Mouse (Mus musculus) MEL (cell line): ENCODE results near the gene Riok1. TPM values are rescaled to one million over a fixed set of nuclear protein-coding genes. Genes with fewer than 3 reads are reported as not detected.

Experiments used
- DNase-seq: peaks from one replicate; pipeline ENCODE4 v3.0.0; 2011; ENCODE audit warnings: low read depth, low spot score
- H3K27ac ChIP-seq: 2 replicates; pipeline ENCODE4 v1.5.1; 2012; ENCODE audit warnings: low read depth, mild to moderate bottlenecking, control low read depth, low read length, moderate library complexity; ENCODE audit not compliant: control insufficient read depth
- H3K27me3 ChIP-seq, 2 experiments: fragments of 150-350 bp in 1 of 2; sonication (generic) in 1 of 2; 2 replicates each; pipeline ENCODE4 v1.6.1; 2012; ENCODE audit warnings: low read length in 2 of 2, mild to moderate bottlenecking in 2 of 2, improper control_type of control experiment in 1 of 2, moderate library complexity in 1 of 2; ENCODE audit not compliant: insufficient read depth in 2 of 2, control insufficient read depth in 1 of 2
- H3K36me3 ChIP-seq, 2 experiments: 2 replicates each; pipeline ENCODE4 v1.6.1; 2012 to 2014; ENCODE audit warnings: low read length in 2 of 2, improper control_type of control experiment in 1 of 2, inconsistent platforms in 1 of 2, mild to moderate bottlenecking in 1 of 2; ENCODE audit not compliant: insufficient read depth in 2 of 2, control insufficient read depth in 1 of 2
- H3K4me1 ChIP-seq, 2 experiments: fragments of 150-350 bp in 1 of 2; sonication (generic) in 1 of 2; 2 replicates each; pipeline ENCODE4 v1.6.1; 2012; ENCODE audit warnings: low read length in 2 of 2, improper control_type of control experiment in 1 of 2, mild to moderate bottlenecking in 1 of 2; ENCODE audit not compliant: insufficient read depth in 2 of 2, control insufficient read depth in 1 of 2
- H3K4me3 ChIP-seq, 2 experiments: fragments of 150-350 bp in 1 of 2; sonication (generic) in 1 of 2; 2 replicates each; pipeline ENCODE4 v1.5.1; 2012; ENCODE audit warnings: low read depth in 2 of 2, low read length in 2 of 2, mild to moderate bottlenecking in 2 of 2, moderate library complexity in 2 of 2, control low read depth in 1 of 2, improper control_type of control experiment in 1 of 2; ENCODE audit not compliant: control insufficient read depth in 1 of 2, insufficient read depth in 1 of 2
- H3K79me2 ChIP-seq: 2 replicates; pipeline ENCODE4 v1.6.1; 2012; ENCODE audit warnings: mild to moderate bottlenecking, low read length, moderate library complexity; ENCODE audit not compliant: control insufficient read depth, poor library complexity, insufficient read depth
- H3K9ac ChIP-seq: 2 replicates; pipeline ENCODE4 v1.6.1; 2012; ENCODE audit warnings: low read depth, mild to moderate bottlenecking, control low read depth, low read length, moderate library complexity; ENCODE audit not compliant: control insufficient read depth, poor library complexity, severe bottlenecking
- H3K9me3 ChIP-seq: fragments of 150-350 bp; sonication (generic); replicated peaks from 2 replicates; pipeline ENCODE4 v1.6.1; 2012; ENCODE audit warnings: mild to moderate bottlenecking, low read length, improper control_type of control experiment, moderate library complexity; ENCODE audit not compliant: insufficient read depth
- BHLHE40 ChIP-seq: IDR thresholded peaks from 2 replicates; pipeline ENCODE4 v1.6.1; 2012; ENCODE audit warnings: low read depth, mild to moderate bottlenecking, inconsistent platforms, low read length, improper control_type of control experiment, borderline replicate concordance
- CHD1 ChIP-seq: IDR thresholded peaks from 2 replicates; pipeline ENCODE4 v1.6.1; 2012; ENCODE audit warnings: low read depth, mild to moderate bottlenecking, inconsistent platforms, low read length, improper control_type of control experiment
- CHD2 ChIP-seq: IDR thresholded peaks from 2 replicates; pipeline ENCODE4 v1.6.1; 2011; ENCODE audit warnings: low read length, improper control_type of control experiment
- E2F4 ChIP-seq: IDR thresholded peaks from 2 replicates; pipeline ENCODE4 v1.6.1; 2011; ENCODE audit warnings: low read depth, low read length, improper control_type of control experiment, borderline replicate concordance
- GATA1 ChIP-seq: IDR thresholded peaks from 2 replicates; pipeline ENCODE4 v1.6.1; 2011; ENCODE audit warnings: low read depth, low read length, improper control_type of control experiment
- KAT2A ChIP-seq: conservative IDR thresholded peaks from 2 replicates; pipeline ENCODE4 v1.6.1; 2012; ENCODE audit warnings: low read depth, low read length, improper control_type of control experiment, inconsistent platforms
- MAX ChIP-seq: IDR thresholded peaks from 2 replicates; pipeline ENCODE4 v1.6.1; 2011; ENCODE audit warnings: low read length, improper control_type of control experiment
- MXI1 ChIP-seq: IDR thresholded peaks from 2 replicates; pipeline ENCODE4 v1.6.1; 2011; ENCODE audit warnings: mild to moderate bottlenecking, low read depth, low read length, improper control_type of control experiment
- POLR2A ChIP-seq, 2 experiments: IDR thresholded peaks; 2 replicates each; pipeline ENCODE4 v1.6.1; 2011 to 2012; ENCODE audit warnings: low read length in 2 of 2, mild to moderate bottlenecking in 2 of 2, control low read depth in 1 of 2, improper control_type of control experiment in 1 of 2, low read depth in 1 of 2, moderate library complexity in 1 of 2; ENCODE audit not compliant: control insufficient read depth in 1 of 2, insufficient read depth in 1 of 2, poor library complexity in 1 of 2
- POLR2AphosphoS5 ChIP-seq: IDR thresholded peaks from 2 replicates; pipeline ENCODE4 v1.6.1; 2012; ENCODE audit warnings: low read depth, borderline replicate concordance, mild to moderate bottlenecking, inconsistent platforms, low read length, moderate library complexity, mixed read lengths
- RCOR1 ChIP-seq: IDR thresholded peaks from 2 replicates; pipeline ENCODE4 v1.6.1; 2012; ENCODE audit warnings: low read depth, mild to moderate bottlenecking, inconsistent platforms, low read length, improper control_type of control experiment
- TAL1 ChIP-seq: IDR thresholded peaks from 2 replicates; pipeline ENCODE4 v1.6.1; 2012; ENCODE audit warnings: mild to moderate bottlenecking, inconsistent platforms, low read length, moderate library complexity, mixed read lengths
- TBP ChIP-seq: IDR thresholded peaks from 2 replicates; pipeline ENCODE4 v1.8.0; 2011; ENCODE audit warnings: low read depth, low read length, improper control_type of control experiment
- UBTF ChIP-seq: IDR thresholded peaks from 2 replicates; pipeline ENCODE4 v1.6.1; 2012; ENCODE audit warnings: low read depth, mild to moderate bottlenecking, inconsistent platforms, low read length, improper control_type of control experiment, moderate library complexity, borderline replicate concordance; ENCODE audit not compliant: insufficient read depth
- USF1 ChIP-seq: IDR thresholded peaks from 2 replicates; pipeline ENCODE4 v1.6.1; 2014; ENCODE audit warnings: low read depth, mild to moderate bottlenecking, inconsistent platforms, low read length, improper control_type of control experiment, moderate library complexity
- ZC3H11A ChIP-seq: IDR thresholded peaks from 2 replicates; pipeline ENCODE4 v1.6.1; 2012; ENCODE audit warnings: low read depth, mild to moderate bottlenecking, inconsistent platforms, low read length, improper control_type of control experiment
- ZMIZ1 ChIP-seq: IDR thresholded peaks from 2 replicates; pipeline ENCODE4 v1.6.1; 2012; ENCODE audit warnings: low read depth, mild to moderate bottlenecking, inconsistent platforms, low read length, improper control_type of control experiment, moderate library complexity
- ZNF384 ChIP-seq: IDR thresholded peaks from 2 replicates; pipeline ENCODE4 v1.6.1; 2012; ENCODE audit warnings: low read depth, mild to moderate bottlenecking, inconsistent platforms, low read length, improper control_type of control experiment
- polyA plus RNA-seq, 2 experiments: library from polyadenylated mRNA; stranded (reverse) in 1 of 2; unstranded in 1 of 2; fragments of >175 nt in 1 of 2; fragments of >200 nt in 1 of 2; gene quantifications; 2 replicates each; pipeline versions ENCODE4 v1.2.1 to v1.2.4; 2012; ENCODE audit warnings: low replicate concordance in 2 of 2, low read depth in 1 of 2; ENCODE audit not compliant: insufficient read length in 2 of 2, insufficient read depth in 1 of 2, missing spikeins in 1 of 2
- total RNA-seq: library from RNA; depleted of rRNA; stranded (reverse); fragments of 300-350 nt; gene quantifications from 2 replicates; pipeline ENCODE4 v1.2.3, GENCODE M21; 2012

The Riok1 gene
- total and polyA plus RNA-seq, 3 experiments: 40.5 to 43.7 TPM; not detected in 1

DNA sequence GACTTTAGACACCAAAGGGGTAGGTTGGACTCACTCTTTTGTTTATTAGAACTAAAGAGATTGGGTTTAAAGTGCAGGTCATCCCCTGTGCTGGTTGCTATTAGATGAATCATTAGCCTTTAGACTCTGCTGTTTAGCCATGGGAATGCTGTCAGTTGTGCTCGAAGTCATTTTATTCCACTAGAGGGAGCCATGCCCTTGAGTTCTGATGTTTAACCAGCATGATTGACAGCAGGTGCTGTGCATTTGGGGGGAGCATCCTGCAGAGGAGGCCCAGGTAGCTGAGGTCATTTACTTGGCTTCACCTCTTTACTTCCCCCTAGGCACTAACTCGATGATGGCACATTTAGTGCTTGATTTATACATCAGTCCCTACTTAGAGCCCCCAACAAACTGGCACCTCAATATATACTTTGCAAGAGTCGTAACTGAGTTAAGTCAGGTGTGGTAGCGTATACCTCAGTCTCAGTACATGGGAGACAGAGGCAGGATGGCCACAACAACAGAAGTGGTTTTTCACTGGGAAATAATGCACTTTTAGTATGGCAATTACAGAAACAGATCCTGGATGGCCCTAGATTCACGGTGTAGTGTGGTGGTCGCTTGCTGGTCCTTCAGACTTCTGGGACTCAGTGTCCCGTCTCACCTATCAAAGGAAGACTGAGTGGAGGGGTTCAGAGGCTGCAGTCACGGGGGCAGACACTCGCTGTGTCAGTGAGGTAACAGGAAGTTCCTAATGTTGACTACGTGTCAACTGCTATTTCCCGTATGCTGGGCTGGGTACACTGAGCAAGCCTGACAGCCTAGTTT lies 28.3 kb downstream of the Riok1 start (continued):
- TF ChIP-seq UBTF: no peak
- TF ChIP-seq BHLHE40: no peak
- TF ChIP-seq ZNF384: no peak
- TF ChIP-seq USF1: no peak
- TF ChIP-seq ZMIZ1: no peak
- no peak for TF ChIP-seq GATA1
- TF ChIP-seq MXI1: no peak
- no peak for TF ChIP-seq CHD2
- TF ChIP-seq POLR2A (IDR thresholded peaks at IDR 0.05; ENCODE audit: control insufficient read depth in 1 of 2, insufficient read depth in 1 of 2, low read depth in 1 of 2, low read length in 2 of 2, poor library complexity in 1 of 2): no peak
- no peak for TF ChIP-seq TBP
- TF ChIP-seq CHD1: no peak
- TF ChIP-seq ZC3H11A: peak; percentile 63

- Histone ChIP-seq H3K9me3 (no peaks in the 10 kb centered on the region), H3K36me3 (peaks cover 0 to 6% of the 10 kb centered on the region in 2 experiments; a peak in 2 of 4 replicates), H3K4me3 (no peak overlapping the region), H3K79me2 (no peaks in the 10 kb centered on the region), H3K9ac (no peak overlapping the region), H3K27ac (no peak overlapping the region), H3K4me1 (peaks cover 0 to 9% of the 10 kb centered on the region in 2 experiments; a peak in 2 of 4 replicates), H3K27me3 (no peaks in the 10 kb centered on the region)
- TF ChIP-seq ZNF384: no peak
- no peak for TF ChIP-seq KAT2A
- no peak for TF ChIP-seq MAX
- no peak for TF ChIP-seq E2F4
- no peak for TF ChIP-seq ZC3H11A
- no peak for TF ChIP-seq TAL1
- TF ChIP-seq POLR2AphosphoS5: no peak
- TF ChIP-seq UBTF: no peak
- TF ChIP-seq RCOR1: no peak
- no peak for DNase-seq
These were observed 34.1 kb downstream of the Riok1 start for GRCm38 (mm10) chr13:38070945-38071344.
